Mouse (Mus musculus): ENCODE data around the gene Kansl2.
"Not testable (repeated sequence)": the region's sequence is repeated elsewhere in the genome, so short reads cannot be mapped to it uniquely, and the experiment has no call there.

Kansl2 gene

DNA sequence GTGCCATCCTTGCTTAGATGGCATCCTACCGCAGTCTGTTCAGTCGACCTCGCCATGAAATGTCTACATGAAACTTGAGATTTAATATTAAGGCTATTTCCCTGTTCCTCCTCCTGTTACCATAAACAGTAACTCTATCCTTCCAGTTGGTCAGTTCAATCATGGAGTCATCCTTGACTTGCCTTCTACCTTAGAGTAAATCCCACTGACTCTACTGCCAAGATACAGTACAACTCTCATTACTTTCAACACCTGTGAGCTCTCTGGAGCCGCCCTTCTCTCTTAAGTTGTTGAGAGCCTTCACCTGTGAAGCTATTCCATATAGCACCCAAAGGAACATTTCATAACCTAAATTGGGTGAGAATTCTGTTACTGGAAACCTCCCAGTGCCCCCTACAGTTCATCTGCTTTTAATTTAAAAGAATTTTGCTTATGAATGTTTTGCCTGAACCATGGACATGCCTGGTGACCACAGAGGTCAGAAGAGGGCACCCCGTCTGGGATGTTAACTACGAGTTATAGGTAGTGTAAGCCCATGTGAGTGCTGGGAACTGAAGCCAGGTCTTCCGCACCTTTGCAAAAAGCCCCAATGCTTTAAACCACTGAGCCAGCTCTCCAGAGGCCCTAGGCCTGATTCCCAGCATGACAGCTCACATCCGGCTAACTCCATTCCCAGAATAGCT, 2.9 kb upstream of the Kansl2 start:
- DNase-seq (ENCODE audit: low read depth, low spot score), result no peak

DNA sequence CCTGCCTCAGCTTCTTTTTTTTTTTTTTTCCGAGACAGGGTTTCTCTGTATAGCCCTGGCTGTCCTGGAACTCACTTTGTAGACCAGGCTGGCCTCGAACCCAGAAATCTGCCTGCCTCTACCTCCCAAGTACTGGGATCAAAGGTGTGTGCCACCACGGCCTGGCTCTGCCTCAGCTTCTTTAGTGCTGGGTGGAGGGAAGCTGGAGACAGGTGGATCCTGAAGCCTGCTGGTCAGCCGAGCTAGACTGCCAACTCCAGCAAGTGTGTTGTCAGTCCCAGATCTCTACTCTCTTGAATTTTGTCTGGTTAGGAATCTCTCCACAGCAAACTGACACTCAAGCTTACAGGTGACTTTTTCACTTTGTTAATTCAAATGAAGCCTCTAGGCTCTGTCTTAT, 1.9 kb upstream of the Kansl2 start:
- no peak for DNase-seq (ENCODE audit: low read depth, low spot score)

DNA sequence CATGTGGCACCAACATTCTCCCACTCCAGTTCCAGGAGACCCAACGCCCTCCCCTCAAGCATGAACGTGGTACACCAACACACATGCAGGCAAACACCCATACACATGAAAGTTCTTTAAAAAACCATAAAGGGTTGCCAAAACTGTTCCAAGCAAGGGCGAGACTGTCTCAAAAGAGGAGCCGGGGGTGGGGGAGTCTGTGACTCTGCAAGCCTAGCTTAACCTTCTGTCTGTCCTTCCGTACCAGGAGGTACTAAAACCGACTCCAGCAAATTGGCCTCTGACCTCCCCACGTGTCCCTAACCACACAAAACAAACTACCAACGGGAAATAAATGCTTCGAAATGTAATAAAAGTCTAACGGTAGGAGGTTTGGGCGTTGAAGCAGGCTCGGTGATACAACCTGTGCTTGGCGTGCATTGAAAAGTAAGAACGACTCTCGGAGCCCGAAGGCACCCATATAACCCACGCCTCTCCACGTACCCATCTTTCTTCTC, 981 bp downstream of the Kansl2 start:
- DNase-seq (ENCODE audit: low read depth, low spot score), result no peak

DNA sequence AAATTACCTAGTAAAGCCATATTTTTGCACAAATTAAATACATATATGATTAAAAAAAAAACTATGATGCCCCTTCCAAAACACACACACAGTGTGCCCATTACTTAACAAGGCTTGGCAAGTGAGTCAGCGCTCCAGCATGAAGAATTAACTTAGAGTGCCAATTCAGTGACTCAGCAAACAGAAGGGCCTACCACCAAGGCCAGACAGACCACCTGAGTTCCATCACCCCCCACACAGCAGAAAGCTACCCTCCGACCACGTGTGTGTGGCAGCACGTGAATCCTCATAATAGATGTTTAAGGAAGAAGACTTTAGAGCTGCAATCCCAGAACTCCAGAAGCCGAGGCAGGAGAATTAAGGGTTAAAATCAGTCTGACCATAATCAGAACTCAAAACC, 1.8 kb downstream of the Kansl2 start:
- DNase-seq (ENCODE audit: low read depth, low spot score), result no peak

DNA sequence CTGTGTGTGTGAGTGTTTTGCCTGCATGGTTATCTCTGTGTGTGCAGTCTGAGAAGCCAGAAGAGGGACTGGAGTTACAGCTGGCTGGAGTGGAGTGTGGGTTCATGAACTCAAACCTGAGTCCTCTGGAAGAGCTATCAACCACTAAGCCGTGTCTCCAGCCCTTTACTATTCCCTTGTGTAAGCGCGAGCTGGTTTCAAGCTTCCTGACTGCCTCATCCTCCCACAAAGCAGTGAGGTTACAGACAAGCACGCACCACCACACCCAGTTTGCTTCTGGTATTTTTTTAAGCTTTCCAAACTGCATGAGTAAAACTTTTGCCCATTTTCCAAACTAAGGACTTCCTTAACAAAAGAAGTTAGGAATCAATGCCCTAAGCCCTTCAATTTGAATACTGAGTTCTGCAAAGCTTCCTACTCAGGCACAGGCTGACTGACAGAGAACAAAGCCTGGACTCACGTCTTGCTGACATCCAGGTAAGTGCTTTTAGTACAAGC, 5.9 kb downstream of the Kansl2 start:
- DNase-seq (ENCODE audit: low read depth, low spot score), result no peak

DNA sequence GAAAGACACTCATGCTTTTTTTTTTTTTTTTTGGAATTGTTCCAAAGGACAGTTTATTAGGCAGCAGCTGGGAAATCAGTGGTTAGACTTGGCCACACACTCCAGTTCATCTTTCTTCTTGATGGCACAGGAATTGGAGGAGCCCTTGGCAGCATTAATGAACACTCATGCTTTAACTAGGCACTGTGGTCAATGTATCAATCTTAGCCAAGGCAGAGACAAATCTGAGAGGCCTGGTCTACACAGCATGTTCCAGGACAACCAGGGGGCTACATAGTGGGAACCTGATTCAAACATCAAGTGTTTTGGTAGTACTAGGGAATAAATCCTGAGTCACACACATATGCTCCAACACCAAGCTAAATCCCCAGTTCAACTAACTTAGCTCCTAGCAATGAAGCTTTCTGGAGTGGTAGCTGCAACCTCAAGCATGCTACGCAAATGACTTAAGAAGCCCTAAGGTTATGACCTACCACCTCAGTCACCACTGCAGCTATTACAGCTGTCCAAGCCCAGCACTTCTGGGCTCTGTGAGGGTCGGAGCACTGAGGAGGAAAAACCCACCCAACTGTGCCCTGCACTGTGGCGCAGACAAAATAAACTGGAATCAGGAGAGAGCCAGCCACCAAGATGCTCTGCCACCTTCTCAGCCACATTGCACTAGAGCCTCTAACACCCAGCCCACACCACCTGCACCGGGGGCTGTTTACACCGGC, 6.8 kb downstream of the Kansl2 start:
- DNase-seq (ENCODE audit: low read depth, low spot score), result no peak

DNA sequence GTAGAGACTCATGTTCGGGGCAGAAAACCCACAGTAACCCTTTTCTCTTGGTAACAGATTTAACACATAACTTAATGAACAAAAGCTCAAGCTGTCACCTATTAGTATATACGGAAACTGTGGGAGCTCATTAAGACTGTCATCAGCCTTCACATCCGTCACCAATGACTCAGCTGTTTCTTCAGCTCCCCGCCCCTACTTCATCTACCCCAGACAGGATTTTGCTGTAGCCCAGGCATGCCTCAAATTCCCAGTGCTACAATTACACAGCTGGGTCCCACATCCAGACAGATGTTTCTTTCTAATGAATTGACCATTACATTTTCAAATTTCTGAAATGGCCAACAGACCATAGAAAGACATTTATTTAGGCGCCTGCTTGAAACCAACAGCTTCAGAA, 8.0 kb downstream of the Kansl2 start:
- DNase-seq (ENCODE audit: low read depth, low spot score), result no peak

DNA sequence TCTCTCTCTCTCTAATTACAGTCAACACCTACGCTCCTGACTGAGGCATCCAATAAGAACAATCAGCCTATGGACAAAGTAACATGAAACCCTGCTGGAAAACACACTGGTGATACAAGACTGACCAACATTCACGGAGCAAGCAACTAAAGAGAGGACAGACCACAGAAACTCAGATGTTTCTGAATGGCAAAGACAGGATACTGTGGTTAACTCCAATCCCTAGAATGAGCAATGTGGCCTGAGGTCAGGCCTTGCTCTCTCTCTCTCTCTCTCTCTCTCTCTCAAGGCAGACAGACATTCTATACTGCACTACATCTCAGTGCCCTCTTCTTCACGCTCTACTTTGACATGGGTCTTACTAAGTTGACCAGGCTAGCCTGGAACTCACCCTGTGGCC, 12.8 kb downstream of the Kansl2 start:
- DNase-seq (ENCODE audit: low read depth, low spot score), result no peak

DNA sequence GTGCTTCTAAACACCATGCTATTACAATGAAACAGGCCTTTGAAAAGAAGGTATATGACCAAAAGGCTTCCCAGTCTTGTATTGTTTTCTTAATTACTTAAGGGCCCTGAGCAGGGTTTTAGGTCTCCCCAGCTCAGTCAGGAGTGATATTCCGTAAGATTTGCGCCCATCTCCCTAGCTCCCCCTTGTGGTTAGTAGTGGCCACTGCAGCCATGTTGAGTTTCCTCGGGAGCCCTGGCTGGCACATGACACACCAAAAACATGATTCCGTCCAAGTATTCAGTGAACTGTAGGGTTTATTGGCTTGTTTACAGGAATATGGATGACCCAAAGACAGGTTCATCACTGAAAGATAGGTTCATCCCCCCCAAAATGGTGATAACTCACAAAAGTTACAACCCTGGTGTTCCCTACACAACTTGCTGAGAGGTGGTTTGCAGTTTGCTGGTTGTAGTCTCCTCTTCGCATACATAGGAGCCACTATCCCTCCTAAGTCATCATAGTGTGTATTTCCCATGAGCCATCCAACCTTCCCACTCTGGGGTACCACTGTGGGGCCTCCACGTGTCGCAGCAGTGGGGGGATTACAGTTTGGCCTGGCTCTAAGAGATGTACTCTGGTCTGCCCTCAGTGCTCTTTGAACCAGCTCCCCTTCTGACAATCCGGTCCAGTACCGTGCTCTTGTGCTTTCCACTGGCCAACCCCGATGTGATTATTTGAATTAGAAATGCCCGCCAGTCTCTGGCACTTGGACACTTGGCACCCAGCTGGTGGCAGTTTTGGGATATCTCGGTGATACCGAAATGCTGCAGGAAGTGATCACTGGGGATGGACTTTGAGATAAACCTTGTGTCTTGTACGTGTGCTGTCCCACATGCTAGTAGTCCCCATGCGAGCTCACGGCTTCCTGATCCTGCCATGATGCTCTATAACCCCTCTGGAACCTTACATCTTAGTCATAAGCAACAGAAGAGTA, 16.4 kb downstream of the Kansl2 start:
- no peak for DNase-seq (ENCODE audit: low read depth, low spot score)

DNA sequence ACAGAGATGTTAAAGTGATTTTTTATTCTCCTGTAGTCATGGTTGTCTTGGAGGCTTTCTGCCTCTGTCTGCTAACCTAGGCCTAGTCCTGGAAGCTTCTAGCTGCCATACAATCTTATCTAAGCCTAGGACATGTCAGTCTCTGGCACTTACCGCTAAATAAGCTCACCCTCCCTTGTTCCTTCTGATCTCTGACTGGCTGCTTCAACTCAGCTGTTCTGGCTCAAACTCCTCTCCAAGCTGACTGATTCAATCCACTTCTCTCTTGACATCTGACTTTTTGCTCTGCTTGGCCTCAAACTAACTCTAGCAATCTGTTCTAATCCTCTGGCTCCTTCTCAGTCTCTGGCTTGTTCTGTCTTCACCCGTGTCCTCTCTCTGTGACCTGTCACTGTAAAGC, 19.2 kb downstream of the Kansl2 start:
- not testable (repeated sequence) for DNase-seq (ENCODE audit: low read depth, low spot score)

DNA sequence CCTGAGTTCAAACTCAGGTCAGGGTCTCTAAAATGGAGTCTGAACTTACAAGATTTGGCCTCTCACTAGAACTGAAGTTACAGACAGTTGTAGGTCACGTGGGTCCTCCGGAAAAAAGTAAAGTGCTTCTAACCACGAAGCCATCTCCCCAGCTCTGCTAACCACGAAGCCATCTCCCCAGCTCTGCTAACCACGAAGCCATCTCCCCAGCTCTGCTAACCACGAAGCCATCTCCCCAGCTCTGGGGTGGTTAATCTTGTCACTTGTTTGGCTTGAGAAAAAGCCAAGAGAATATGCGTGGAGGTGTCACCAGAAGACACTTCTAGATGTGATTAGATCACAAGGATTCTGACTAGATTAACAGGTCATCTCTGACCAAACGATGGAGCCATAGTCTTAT, 19.9 kb downstream of the Kansl2 start:
- no peak for DNase-seq (ENCODE audit: low read depth, low spot score)

DNA sequence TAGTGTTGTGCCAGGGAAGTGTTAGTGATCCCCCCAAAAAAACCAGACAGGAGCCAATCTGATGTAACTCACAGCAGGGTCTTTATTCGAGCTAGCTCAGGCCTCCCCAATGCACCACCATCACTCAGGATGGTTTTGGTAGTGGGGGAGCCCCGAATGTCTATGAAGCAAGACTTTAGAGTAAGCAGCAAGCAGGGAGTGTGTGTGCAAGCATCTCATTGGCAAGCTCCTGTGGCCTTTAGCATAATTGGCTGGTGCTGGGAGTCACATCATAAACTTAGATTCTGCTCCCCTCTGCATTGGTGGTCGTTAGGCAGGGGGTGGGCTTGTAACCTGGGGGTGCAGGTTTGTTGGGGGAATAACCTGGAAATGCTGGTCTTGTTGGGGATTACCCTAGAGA, 20.4 kb downstream of the Kansl2 start:
- not testable (repeated sequence) for DNase-seq (ENCODE audit: low read depth, low spot score)

DNA sequence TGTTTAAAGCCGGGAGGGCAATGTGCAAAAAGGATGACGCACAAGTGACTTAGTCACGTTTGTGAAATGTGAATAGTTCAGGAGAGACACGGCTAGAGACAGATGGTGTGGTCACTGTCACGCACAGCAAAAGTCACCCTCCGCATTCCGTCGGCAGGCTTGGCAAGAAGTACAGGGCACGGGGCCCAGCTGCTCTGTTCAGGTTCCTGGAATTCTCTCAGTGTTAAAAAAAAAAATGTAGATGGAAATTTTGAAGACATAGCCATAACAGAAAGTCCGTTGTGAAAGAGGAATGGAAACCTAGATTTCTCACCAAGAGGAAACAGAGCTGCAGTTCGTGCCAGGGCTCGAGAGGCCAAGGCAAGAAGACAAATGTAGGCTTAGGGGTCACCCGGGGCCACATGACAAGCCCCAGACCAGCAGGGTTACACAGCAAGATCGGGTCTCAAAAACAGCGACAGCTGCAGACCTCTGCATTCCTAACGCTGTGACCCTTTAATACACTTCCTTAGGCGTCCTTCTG, 21.2 kb downstream of the Kansl2 start:
- no peak for DNase-seq (ENCODE audit: low read depth, low spot score)

DNA sequence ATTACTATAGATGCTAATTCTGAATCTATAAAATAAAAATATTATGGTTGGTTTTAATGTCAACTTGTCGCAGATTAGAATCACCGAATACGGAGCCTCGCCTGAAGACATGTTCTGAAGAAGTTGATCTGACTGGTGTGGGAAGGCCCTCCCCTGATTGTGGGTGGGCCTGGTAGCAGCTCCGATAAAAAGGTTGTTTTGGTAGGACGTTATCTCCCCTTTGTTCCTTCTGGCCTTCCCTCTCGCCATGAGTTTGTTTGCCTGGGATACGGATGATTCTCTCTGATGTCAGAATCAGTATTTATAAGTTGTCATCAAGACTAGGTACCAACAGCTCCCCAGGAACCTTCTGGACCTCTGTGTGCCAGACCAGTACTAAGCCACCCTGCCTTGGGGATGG, 21.8 kb downstream of the Kansl2 start:
- DNase-seq (ENCODE audit: low read depth, low spot score), result no peak

DNA sequence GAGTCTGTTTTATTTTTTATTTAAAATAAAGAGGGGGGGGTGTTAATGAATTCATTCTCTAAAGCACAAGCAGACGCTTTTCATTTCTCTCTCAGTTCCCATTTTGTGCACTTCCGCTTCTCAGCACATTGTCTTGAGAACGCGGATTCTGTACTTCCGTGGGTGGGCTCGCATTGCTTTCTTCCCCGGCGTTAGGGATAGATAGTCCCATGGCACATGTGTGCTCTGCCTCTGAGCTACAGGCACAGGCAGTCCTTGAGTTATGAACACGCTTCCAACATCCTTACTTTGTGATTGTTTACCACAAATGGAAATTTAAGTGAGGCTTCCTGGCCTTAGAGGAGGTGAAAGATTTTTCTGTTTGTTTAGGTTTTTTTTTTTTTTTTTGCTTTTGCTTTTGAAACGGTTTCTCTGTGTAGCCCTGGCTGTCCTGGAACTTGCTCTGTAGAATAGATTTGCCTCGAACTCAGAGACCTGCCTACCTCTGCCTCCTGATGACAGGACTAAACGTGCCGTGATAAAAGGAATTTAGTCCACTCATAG, 22.6 kb downstream of the Kansl2 start:
- DNase-seq (ENCODE audit: low read depth, low spot score), result no peak

DNA sequence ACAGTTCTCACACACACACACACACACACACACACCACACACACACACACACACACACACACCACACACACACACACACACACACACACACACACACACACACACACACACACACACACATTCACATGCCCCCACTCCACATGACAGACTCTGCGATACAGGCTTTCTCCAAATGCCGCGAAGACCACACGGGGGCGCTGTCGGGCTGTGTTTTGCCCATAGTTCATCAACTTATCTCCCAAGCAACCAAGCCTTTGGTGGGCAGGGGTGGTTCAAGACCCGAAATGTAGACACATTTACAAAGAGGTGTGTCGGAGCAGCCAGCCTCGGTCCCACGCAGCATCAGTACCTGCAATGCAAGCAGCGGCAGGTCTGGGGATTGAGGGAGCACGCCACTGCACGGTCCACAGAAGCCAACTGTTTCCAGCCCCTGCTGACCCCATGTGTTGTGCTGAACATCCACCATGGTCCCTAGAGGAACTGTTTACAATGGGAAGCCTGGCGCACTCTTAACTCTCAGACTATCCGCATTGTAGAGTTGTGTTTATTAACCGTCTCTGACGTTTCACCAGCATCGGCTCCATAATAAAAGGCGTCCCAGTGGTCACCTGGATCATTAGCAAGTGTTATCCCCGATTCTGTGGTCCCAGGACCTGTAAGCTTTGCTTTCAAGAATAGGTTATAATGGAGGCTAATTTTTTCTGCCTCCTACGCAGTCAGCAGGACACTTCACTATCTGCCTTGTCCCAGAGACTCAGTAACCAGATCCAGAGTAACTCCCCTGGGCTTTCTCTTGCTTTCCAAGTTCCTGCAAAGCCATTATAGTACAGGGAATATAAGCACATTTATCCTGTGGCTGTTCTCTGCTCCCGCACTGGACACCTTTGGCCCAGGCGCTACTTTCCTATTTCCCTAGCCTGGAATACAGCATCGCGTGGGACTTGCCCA, 23.4 kb downstream of the Kansl2 start:
- DNase-seq (ENCODE audit: low read depth, low spot score), result peak; percentile 59

DNA sequence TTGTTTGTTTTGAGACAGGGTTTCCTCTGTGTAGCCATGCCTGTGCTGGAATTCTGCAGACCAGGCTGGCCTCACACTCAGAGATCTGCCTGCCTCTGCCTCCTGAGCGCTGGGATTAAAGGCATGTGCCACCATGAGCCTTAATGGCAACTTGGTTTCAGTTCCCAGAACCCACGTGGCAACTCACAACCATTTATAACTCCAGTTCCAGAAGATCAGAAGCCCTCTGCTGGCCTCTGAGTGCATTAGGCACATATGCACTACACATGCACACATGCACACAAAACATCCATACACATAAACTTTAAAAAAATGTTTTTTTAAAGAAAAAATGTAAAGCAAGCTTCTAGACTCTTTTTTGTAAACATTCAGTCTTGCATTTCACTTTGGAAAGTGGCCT, 24.7 kb downstream of the Kansl2 start:
- DNase-seq (ENCODE audit: low read depth, low spot score), result no peak

DNA sequence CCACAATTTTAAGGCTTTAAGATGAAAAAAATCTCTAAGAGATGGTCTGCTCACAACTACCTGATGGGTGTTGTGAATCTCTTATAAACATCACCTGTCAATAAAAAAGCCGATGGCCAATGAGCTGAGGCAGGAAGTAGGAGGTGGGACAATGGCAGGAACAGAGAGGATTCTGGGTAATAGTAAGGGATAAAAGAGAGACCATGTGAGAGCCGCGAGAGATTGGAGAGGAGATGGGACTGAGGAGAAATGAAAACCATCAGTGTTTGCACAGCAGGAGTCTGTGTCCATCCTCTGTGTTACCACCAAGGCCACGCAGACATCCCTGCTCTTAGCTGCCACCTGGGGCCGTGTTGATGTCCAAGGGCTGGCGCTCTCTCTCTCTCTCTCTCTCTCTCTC, 26.7 kb downstream of the Kansl2 start:
- no peak for DNase-seq (ENCODE audit: low read depth, low spot score)

DNA sequence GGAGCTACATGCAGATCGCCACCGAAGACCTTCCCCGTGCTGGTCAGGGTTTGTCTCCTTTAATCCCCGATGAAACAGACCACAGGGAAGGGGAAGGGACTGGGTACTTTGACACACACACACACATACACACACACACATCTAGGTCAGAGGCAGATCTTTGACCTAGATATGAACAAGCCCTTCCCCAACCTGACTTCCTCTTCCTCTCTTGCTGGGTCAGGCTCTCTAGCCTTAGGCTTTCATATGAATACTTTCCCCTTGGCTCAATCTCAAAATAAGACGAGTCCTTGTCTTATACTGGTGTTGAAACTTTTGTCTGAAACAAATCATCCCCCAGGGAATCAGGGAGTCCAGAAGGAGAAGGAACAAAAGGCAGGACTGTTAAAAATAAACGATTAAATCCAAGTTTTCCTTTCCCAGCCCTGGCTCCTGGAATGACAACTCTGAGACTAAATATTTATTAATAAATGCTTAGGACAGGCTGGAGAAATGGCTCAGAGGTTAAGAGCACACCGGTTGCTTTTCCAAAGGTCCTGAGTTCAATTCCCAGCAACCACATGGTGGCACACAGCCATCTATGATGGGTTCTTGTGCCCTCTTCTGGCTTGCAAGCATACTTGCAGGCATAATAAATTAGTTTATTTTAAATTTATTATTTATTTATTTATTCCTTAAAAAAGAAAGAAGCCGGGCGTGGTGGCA, 27.7 kb downstream of the Kansl2 start:
- DNase-seq (ENCODE audit: low read depth, low spot score), result no peak

DNA sequence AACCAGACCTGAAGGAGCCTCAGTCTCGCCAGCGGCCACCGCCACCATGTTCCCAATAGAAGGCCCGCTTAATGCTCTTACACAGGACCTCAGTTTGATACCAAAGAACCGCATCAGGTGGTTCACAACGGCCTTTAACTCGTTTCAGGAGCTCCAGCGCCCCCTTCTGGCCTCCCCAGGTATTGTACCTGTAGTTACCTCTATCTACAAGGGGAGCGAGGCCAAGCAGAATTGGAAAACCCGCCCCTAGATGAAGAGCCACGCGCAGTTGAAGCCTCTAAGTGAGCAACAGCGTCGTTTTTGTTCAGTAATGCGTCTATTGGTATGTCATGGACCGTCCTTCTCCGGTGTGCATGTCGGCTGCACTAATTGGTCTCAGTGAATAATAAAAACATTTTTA, 29.6 kb downstream of the Kansl2 start:
- no peak for DNase-seq (ENCODE audit: low read depth, low spot score)
